Mouse (Mus musculus): ENCODE data around the gene Cacng3. TPM values are rescaled to one million over a fixed set of nuclear protein-coding genes. Genes with fewer than 3 reads are reported as not detected.

The Cacng3 gene
- polyA plus RNA-seq, 1 experiment from 2014 or later = 0.41 TPM

DNA sequence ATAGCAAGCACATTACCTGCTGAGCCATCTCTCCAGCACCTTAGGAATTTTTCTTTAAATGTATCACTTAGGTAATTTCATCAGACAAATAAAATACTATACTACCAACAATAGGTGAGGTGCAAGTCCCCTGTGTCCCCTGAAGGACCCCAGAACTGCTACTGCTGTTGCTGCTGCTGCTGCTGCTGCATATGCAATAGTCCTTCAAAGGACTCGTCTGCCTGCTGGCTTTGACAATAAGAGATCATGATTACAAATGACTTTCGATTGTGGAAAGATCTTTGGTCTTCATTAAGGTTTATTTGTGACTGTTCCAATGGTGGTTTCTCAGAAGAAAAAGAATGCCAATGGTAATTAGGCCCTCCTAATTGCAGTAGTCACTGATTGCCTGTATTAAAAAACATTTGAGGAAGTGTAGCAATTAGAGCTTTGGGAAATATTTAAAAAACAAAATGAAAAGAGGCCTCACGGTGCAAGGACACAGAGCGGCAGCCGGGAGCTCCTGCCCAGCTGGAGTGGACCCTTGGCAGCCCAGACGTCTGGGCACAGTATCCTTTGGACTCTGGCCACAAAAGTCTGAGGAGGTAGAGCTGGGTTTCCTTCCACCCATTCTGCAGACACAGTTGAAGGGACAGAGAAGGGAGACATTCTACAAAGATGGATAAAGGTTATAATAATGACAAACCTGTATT lies 123.5 kb downstream of the Cacng3 start:
- Histone ChIP-seq H3K9me3 (ENCODE audit: low read depth, low read length) (no peaks in the 10 kb centered on the region), H3K4me3 (ENCODE audit: low read depth, low read length) (no peak overlapping the region), H3K4me1 (ENCODE audit: insufficient read depth) (no peaks in the 10 kb centered on the region), H3K4me2 (no peak overlapping the region), H3K36me3 (ENCODE audit: insufficient read depth) (no peaks in the 10 kb centered on the region), H3K27ac (ENCODE audit: low read depth) (no peak overlapping the region), H3K27me3 (ENCODE audit: insufficient read depth, low read length) (no peaks in the 10 kb centered on the region), H3K9ac (no peak overlapping the region)
- 52% methylated on average over 6 of the region's 6 CpGs for WGBS
- ATAC-seq (ENCODE audit: insufficient read depth) = no peak
- no peak for DNase-seq
- TF ChIP-seq CTCF (IDR thresholded peaks at IDR 0.05; ENCODE audit: low read depth) = no peak

DNA sequence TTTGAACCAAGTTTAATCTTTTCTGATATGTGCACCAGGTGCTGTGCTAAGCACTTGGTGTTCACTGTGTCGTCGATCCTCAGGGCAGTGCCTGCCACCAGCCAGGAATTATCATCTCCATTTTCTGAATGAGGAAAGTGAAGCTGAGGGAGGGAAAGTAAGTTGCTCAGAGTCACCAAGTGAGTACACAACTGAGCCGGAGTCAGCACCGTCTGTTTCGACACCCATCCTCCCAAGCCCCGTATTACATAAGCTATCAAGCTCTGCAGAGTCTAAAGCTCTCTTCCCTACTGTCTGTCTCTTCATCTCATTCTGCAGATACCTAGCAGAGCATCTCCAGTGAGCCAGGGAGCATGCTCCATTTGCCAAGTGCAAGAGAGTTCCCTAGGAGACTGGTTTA lies 124.8 kb downstream of the Cacng3 start:
- no peak overlapping the region for H3K4me2 ChIP-seq
- no peaks in the 10 kb centered on the region for H3K4me1 ChIP-seq (ENCODE audit: insufficient read depth)
- no peaks in the 10 kb centered on the region for H3K27me3 ChIP-seq (ENCODE audit: insufficient read depth, low read length)
- H3K9ac ChIP-seq = no peak overlapping the region
- H3K36me3 ChIP-seq (ENCODE audit: insufficient read depth) = no peaks in the 10 kb centered on the region
- H3K9me3 ChIP-seq (ENCODE audit: low read depth, low read length) = no peaks in the 10 kb centered on the region
- H3K27ac ChIP-seq (ENCODE audit: low read depth) = no peak overlapping the region
- no peak for ATAC-seq (ENCODE audit: insufficient read depth)
- H3K4me3 ChIP-seq (ENCODE audit: low read depth, low read length) = no peak overlapping the region
- no peak for DNase-seq
- TF ChIP-seq CTCF (IDR thresholded peaks at IDR 0.05; ENCODE audit: low read depth) = no peak
- WGBS = 81% methylated on average over 6 of the region's 6 CpGs

DNA sequence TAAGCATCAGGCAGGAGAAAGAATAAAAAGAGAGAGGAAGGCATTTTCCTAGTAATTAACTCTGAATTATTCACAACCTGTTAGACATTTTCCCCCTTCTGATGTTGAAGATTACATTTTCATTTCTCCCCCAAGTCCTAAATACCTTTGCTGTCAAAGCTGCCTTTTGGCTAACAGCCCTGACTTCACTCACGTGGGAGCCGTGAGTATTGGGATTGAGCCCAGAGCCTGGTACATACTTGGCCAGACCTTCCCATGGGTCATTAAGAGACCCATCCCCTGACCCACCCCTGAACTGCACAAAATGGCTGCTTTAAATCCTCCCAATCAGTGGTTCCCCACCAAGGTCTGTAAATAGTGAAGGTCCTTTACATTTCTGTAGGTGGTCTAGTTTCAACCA lies 130.5 kb downstream of the Cacng3 start:
- Histone ChIP-seq H3K4me2 (no peak overlapping the region), H3K9me3 (ENCODE audit: low read depth, low read length) (no peaks in the 10 kb centered on the region), H3K27me3 (ENCODE audit: insufficient read depth, low read length) (no peaks in the 10 kb centered on the region), H3K9ac (no peak overlapping the region), H3K4me3 (ENCODE audit: low read depth, low read length) (no peak overlapping the region), H3K4me1 (ENCODE audit: insufficient read depth) (no peaks in the 10 kb centered on the region), H3K27ac (ENCODE audit: low read depth) (no peak overlapping the region), H3K36me3 (ENCODE audit: insufficient read depth) (no peaks in the 10 kb centered on the region)
- no peak for DNase-seq
- 50% methylated on average over 2 of the region's 2 CpGs for WGBS
- no peak for ATAC-seq (ENCODE audit: insufficient read depth)
- TF ChIP-seq CTCF (IDR thresholded peaks at IDR 0.05; ENCODE audit: low read depth) = no peak

DNA sequence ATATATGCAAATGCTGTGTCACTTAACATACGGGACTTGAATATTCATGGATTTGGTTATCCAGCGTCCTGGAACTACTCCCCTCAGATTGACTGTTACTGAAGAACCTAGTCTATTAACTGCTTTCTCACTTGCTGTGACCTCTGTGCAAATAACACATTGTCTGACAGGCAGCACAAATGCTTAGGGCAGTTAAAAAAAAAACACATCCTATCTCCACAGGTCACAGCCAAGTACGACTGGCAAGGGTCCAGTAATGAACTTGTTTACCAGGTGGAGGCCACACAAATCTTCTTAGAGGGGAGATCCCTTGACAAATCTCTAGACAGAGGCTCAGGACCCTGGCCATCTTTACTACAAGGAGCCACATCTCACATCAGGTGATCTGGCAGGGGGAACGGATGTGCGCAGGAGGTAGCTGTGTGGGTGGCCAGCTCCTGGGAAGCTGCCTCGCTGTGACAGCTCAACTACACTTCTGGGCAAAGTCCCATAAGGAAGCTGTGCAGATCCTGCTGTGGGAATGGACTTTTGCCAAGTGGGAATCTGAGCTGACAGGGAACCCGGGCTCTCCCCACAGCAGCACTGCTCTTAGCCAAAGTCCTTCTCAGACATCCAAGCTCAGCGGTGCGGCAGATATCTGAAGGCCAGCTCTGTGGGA lies 133.7 kb downstream of the Cacng3 start:
- DNase-seq = peak; percentile 95
- TF ChIP-seq CTCF (IDR thresholded peaks at IDR 0.05; ENCODE audit: low read depth) = no peak
- Histone ChIP-seq H3K9ac (no peak overlapping the region), H3K27me3 (ENCODE audit: insufficient read depth, low read length) (no peaks in the 10 kb centered on the region), H3K4me2 (no peak overlapping the region), H3K27ac (ENCODE audit: low read depth) (no peak overlapping the region), H3K36me3 (ENCODE audit: insufficient read depth) (no peaks in the 10 kb centered on the region), H3K4me1 (ENCODE audit: insufficient read depth) (no peaks in the 10 kb centered on the region), H3K9me3 (ENCODE audit: low read depth, low read length) (no peaks in the 10 kb centered on the region), H3K4me3 (ENCODE audit: low read depth, low read length) (no peak overlapping the region)
- WGBS = 29% methylated on average over 9 of the region's 9 CpGs
- peak; percentile 89 for ATAC-seq (ENCODE audit: insufficient read depth)

DNA sequence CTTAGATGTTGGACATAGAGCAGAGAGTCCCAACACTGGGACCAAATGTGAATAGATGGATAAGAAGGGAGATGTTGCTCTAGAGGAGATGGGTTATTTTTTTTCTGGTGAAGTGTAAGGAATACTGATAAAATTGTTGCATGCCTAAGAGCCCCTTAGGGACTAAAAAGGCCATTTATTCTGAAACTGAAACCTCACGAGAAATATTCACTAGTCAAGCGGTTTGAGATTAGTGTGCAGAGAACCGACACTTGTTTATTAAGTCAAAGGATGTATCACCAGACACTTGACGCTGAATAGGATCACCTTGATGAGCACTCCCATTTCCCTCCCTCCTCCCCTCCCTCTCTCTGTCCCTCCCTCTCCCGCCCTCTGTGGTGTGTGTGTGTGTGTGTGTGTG lies 136.2 kb downstream of the Cacng3 start:
- DNase-seq = no peak
- no peak for ATAC-seq (ENCODE audit: insufficient read depth)
- Histone ChIP-seq H3K4me1 (ENCODE audit: insufficient read depth) (no peaks in the 10 kb centered on the region), H3K27ac (ENCODE audit: low read depth) (no peak overlapping the region), H3K9ac (no peak overlapping the region), H3K4me2 (no peak overlapping the region), H3K36me3 (ENCODE audit: insufficient read depth) (no peaks in the 10 kb centered on the region), H3K4me3 (ENCODE audit: low read depth, low read length) (no peak overlapping the region), H3K9me3 (ENCODE audit: low read depth, low read length) (no peaks in the 10 kb centered on the region), H3K27me3 (ENCODE audit: insufficient read depth, low read length) (no peaks in the 10 kb centered on the region)
- 41% methylated on average over 4 of the region's 5 CpGs for WGBS
- TF ChIP-seq CTCF (IDR thresholded peaks at IDR 0.05; ENCODE audit: low read depth) = no peak

DNA sequence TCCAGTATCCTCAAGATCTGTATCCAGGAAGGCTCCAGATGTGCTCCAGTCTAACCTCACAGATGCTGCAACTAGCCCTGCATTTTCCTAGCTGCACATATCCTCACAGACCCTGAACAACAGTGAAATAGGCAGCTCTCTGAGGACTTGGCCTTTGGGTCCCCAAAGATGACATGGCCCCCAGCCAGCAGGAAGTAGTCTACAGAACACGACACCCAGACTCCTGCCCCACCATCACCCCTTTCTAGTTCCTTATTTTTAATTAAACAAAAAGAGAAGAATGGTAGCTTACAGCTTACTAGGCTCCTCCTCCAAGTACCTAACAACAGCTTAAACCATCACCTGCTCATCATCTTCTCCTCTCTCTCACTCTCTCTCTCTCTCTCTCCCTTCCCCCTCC lies 143.4 kb downstream of the Cacng3 start:
- Histone ChIP-seq H3K4me1 (ENCODE audit: insufficient read depth) (no peaks in the 10 kb centered on the region), H3K9me3 (ENCODE audit: low read depth, low read length) (no peaks in the 10 kb centered on the region), H3K27me3 (ENCODE audit: insufficient read depth, low read length) (no peaks in the 10 kb centered on the region), H3K4me2 (no peak overlapping the region), H3K4me3 (ENCODE audit: low read depth, low read length) (no peak overlapping the region), H3K27ac (ENCODE audit: low read depth) (no peak overlapping the region), H3K9ac (no peak overlapping the region), H3K36me3 (ENCODE audit: insufficient read depth) (no peaks in the 10 kb centered on the region)
- no peak for TF ChIP-seq CTCF (IDR thresholded peaks at IDR 0.05; ENCODE audit: low read depth)
- ATAC-seq (ENCODE audit: insufficient read depth) = no peak
- no peak for DNase-seq
- 35% methylated on average over 1 of the region's 1 CpGs for WGBS

DNA sequence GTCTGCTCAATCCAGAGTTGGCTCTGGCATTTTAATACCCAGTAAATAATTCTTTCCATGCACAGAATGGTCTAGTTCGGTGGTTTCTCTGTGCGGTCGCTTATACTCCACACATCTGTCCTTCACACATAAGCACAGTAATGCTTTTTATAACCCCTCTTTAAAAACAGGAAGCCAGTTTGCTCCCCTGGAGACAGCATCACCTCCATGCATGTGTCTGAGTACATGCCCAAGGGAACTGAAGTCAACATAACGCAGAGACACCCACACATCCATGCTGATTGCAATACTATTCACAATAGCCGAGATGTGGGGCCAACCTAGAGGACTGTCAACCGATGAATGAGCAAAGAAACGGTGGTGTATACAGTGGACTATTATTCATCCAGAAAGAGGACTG lies 147.3 kb downstream of the Cacng3 start:
- 79% methylated on average over 7 of the region's 7 CpGs for WGBS
- no peak overlapping the region for H3K4me2 ChIP-seq
- H3K36me3 ChIP-seq (ENCODE audit: insufficient read depth) = no peaks in the 10 kb centered on the region
- no peak overlapping the region for H3K27ac ChIP-seq (ENCODE audit: low read depth)
- DNase-seq (no peak), ATAC-seq (ENCODE audit: insufficient read depth) (no peak)
- no peak overlapping the region for H3K9ac ChIP-seq
- H3K4me1 ChIP-seq (ENCODE audit: insufficient read depth) = no peaks in the 10 kb centered on the region
- H3K27me3 ChIP-seq (ENCODE audit: insufficient read depth, low read length) = no peaks in the 10 kb centered on the region
- H3K4me3 ChIP-seq (ENCODE audit: low read depth, low read length) = no peak overlapping the region
- H3K9me3 ChIP-seq (ENCODE audit: low read depth, low read length) = no peaks in the 10 kb centered on the region
- TF ChIP-seq CTCF (IDR thresholded peaks at IDR 0.05; ENCODE audit: low read depth) = no peak
